Mouse (Mus musculus): ENCODE measurements around the gene Stat6.
A peak's percentile ranks its signal among the peaks of the same experiment; 100 is the strongest.
"Not testable (repeated sequence)": the region's sequence is repeated elsewhere in the genome, so short reads cannot be mapped to it uniquely, and the experiment has no call there.

The Stat6 gene

GRCm38 (mm10) chr10:127652906-127653638 is 10.3 kb downstream of the Stat6 start:
- peak in 1 of 2 experiments; percentile 40 for DNase-seq

GRCm38 (mm10) chr10:127654970-127655579 is 12.3 kb downstream of the Stat6 start:
- no peak for DNase-seq

- DNase-seq: not testable (repeated sequence)
Measured at GRCm38 (mm10) chr10:127657617-127658016, 14.8 kb downstream of the Stat6 start.

GRCm38 (mm10) chr10:127658076-127658475 is 15.3 kb downstream of the Stat6 start:
- DNase-seq: peak in 1 of 2 experiments; percentile 45

- DNase-seq: no peak
Measured at GRCm38 (mm10) chr10:127659551-127659950, 16.8 kb downstream of the Stat6 start.

- DNase-seq: peak; percentile 57 to 70
Measured at GRCm38 (mm10) chr10:127661291-127661914, 18.6 kb downstream of the Stat6 start.

- DNase-seq: peak; percentile 83 to 90
Measured at GRCm38 (mm10) chr10:127661915-127662663, 19.3 kb downstream of the Stat6 start.

GRCm38 (mm10) chr10:127662666-127663253 is 20.0 kb downstream of the Stat6 start:
- DNase-seq: peak; percentile 67 to 77

- DNase-seq: peak in 1 of 2 experiments; percentile 24
Measured at GRCm38 (mm10) chr10:127663590-127663989, 20.8 kb downstream of the Stat6 start.

- peak in 1 of 2 experiments; percentile 21 for DNase-seq
Measured at GRCm38 (mm10) chr10:127664166-127664565, 21.4 kb downstream of the Stat6 start.

- DNase-seq: peak in 1 of 2 experiments; percentile 37
Measured at GRCm38 (mm10) chr10:127664891-127665290, 22.1 kb downstream of the Stat6 start.

- peak; percentile 41 to 62 for DNase-seq
Measured at GRCm38 (mm10) chr10:127665366-127666181, 22.8 kb downstream of the Stat6 start.

- DNase-seq: peak; percentile 91 to 94
Measured at GRCm38 (mm10) chr10:127666501-127667268, 23.9 kb downstream of the Stat6 start, which contains the start of gene Nemp1. TSS of gene Nemp1 (plus strand) at chr10:127666901.

- peak; percentile 91 to 95 for DNase-seq
Measured at GRCm38 (mm10) chr10:127667269-127668092, 24.7 kb downstream of the Stat6 start.

- peak; percentile 88 to 94 for DNase-seq
Measured at GRCm38 (mm10) chr10:127668093-127669050, 25.6 kb downstream of the Stat6 start, which contains the start of gene Nab2. TSS of gene Nab2 (minus strand) at chr10:127668568.

- peak; percentile 69 to 80 for DNase-seq
Measured at GRCm38 (mm10) chr10:127669170-127669569, 26.4 kb downstream of the Stat6 start.

GRCm38 (mm10) chr10:127670185-127670584 is 27.4 kb downstream of the Stat6 start:
- DNase-seq: no peak

- DNase-seq: peak; percentile 62 to 64
Measured at GRCm38 (mm10) chr10:127671276-127671675, 28.5 kb downstream of the Stat6 start.

Data from kidney, postnatal 4 days (tissue).